Mouse (Mus musculus) gastrocnemius, adult 18-20 months (tissue): ENCODE data around the gene Kmt5c. TPM values are rescaled to one million over a fixed set of nuclear protein-coding genes. Genes with fewer than 3 reads are reported as not detected.
"Not testable (repeated sequence)": the region's sequence is repeated elsewhere in the genome, so short reads cannot be mapped to it uniquely, and the experiment has no call there.

Experiments
- DNase-seq: peaks from one replicate; pipeline ENCODE4 v3.0.0; 2021; ENCODE audit warnings: low spot score
- total RNA-seq, 2 experiments: library from RNA; stranded (reverse); gene quantifications; 2 replicates each; pipeline ENCODE4 v1.2.3; 2021

Gene Kmt5c
- total RNA-seq, 2 experiments from 2014 or later, result 5.5 to 5.6 TPM

GRCm38 (mm10) chr7:4788499-4789435 lies 48.9 kb downstream of the Kmt5c start:
- DNase-seq, result peak; percentile 39

- DNase-seq, result peak; percentile 65
These were observed 49.6 kb downstream of the Kmt5c start, which contains the start of gene Tmem238 for GRCm38 (mm10) chr7:4789436-4789935. TSS of gene Tmem238 (minus strand) at chr7:4789656.

GRCm38 (mm10) chr7:4792278-4793212 lies 52.6 kb downstream of the Kmt5c start, which contains the start of gene Rpl28:
TSS of gene Rpl28 (plus strand) at chr7:4792874.
- peak; percentile 97 for DNase-seq

- not testable (repeated sequence) for DNase-seq
These were observed 53.3 kb downstream of the Kmt5c start for GRCm38 (mm10) chr7:4793248-4793647.

GRCm38 (mm10) chr7:4793674-4794073 lies 53.8 kb downstream of the Kmt5c start:
- no peak for DNase-seq

- no peak for DNase-seq
These were observed 54.8 kb downstream of the Kmt5c start for GRCm38 (mm10) chr7:4794631-4795168.

- peak; percentile 15 for DNase-seq
These were observed 56.0 kb downstream of the Kmt5c start for GRCm38 (mm10) chr7:4795767-4796433.

Other genes with a start within 250 kb of the Kmt5c start
- 10 to 100 TPM; 15.5 to 19.0 TPM for gene Ppp1r12c, start 238.4 kb upstream of the Kmt5c start, total RNA-seq
- 100 to 1,000 TPM; 656 to 752 TPM for gene Tnnt1, start 223.7 kb upstream of the Kmt5c start, total RNA-seq
- gene Tnni3, start 215.9 kb upstream of the Kmt5c start, total RNA-seq, result not detected
- not detected for gene Dnaaf3, start 207.7 kb upstream of the Kmt5c start, total RNA-seq
- gene Syt5, start 192.6 kb upstream of the Kmt5c start, total RNA-seq, result not detected
- gene Ptprh, start 136.1 kb upstream of the Kmt5c start, total RNA-seq, result not detected
- 1 to 10 TPM; 2.3 to 2.6 TPM for gene Tmem86b, start 108.7 kb upstream of the Kmt5c start, total RNA-seq
- gene Ppp6r1, start 81.1 kb upstream of the Kmt5c start, total RNA-seq, result 10 to 100 TPM; 45.8 to 46.6 TPM
- gene Hspbp1, start 55.0 kb upstream of the Kmt5c start, total RNA-seq, result 10 to 100 TPM; 22.1 to 23.9 TPM
- under 1 TPM; 0.50 to 0.64 TPM for gene Brsk1, start 49.5 kb upstream of the Kmt5c start, total RNA-seq
- gene Tmem150b, start 14.9 kb upstream of the Kmt5c start, total RNA-seq, result not detected
- gene Cox6b2, start 13.0 kb downstream of the Kmt5c start, total RNA-seq, result 1 to 10 TPM in 1 of 2 experiments, under 1 TPM in 1; 0.87 to 1.3 TPM
- gene Fam71e2, start 31.2 kb downstream of the Kmt5c start, total RNA-seq, result not detected
- gene Il11, start 42.7 kb downstream of the Kmt5c start, total RNA-seq, result under 1 TPM in 1 of 2 experiments, not detected in 1; 0.14 TPM
- not detected for gene Tmem190, start 42.8 kb downstream of the Kmt5c start, total RNA-seq
- 10 to 100 TPM in 1 of 2 experiments, 1 to 10 TPM in 1; 7.1 to 10.0 TPM for gene Tmem238, start 49.5 kb downstream of the Kmt5c start, total RNA-seq
- 100 to 1,000 TPM; 582 to 601 TPM for gene Rpl28, start 52.8 kb downstream of the Kmt5c start, total RNA-seq
- 10 to 100 TPM; 84.1 to 86.9 TPM for gene Ube2s, start 72.5 kb downstream of the Kmt5c start, total RNA-seq
- gene Shisa7, start 104.6 kb downstream of the Kmt5c start, total RNA-seq, result not detected
- gene Isoc2b, start 130.1 kb downstream of the Kmt5c start, total RNA-seq, result 1 to 10 TPM; 6.0 to 8.2 TPM
- gene Isoc2a, start 137.0 kb downstream of the Kmt5c start, total RNA-seq, result 10 to 100 TPM; 26.9 to 32.6 TPM
- under 1 TPM; 0.18 to 0.64 TPM for gene Gm36210, start 166.4 kb downstream of the Kmt5c start, total RNA-seq
- 1 to 10 TPM; 8.7 to 8.9 TPM for gene Zfp628, start 175.1 kb downstream of the Kmt5c start, total RNA-seq
- 1 to 10 TPM; 3.2 to 4.6 TPM for gene Nat14, start 181.9 kb downstream of the Kmt5c start, total RNA-seq
- 1 to 10 TPM; 3.9 to 4.7 TPM for gene Ssc5d, start 185.7 kb downstream of the Kmt5c start, total RNA-seq
- gene Sbk2, start 224.3 kb downstream of the Kmt5c start, total RNA-seq, result 100 to 1,000 TPM in 1 of 2 experiments, 10 to 100 TPM in 1; 37.4 to 119 TPM
- gene Sbk3, start 231.1 kb downstream of the Kmt5c start, total RNA-seq, result 10 to 100 TPM in 1 of 2 experiments, 1 to 10 TPM in 1; 1.8 to 15.5 TPM